Mouse (Mus musculus) limb, embryonic 13.5 days (tissue): ENCODE results near the gene Tas2r135. TPM values are rescaled to one million over a fixed set of nuclear protein-coding genes. Genes with fewer than 3 reads are reported as not detected.

Experiments used
- ATAC-seq: fragments of 200-750 bp; cut with Nextera tagmentation; 2 replicates; pipeline ENCODE4 v1.8.0; 2017; ENCODE audit warnings: low read depth, moderate number of reproducible peaks, moderate TSS enrichment; ENCODE audit not compliant: low FRiP score
- H3K27ac ChIP-seq: fragments of 300-500 bp; sonication (generic); 2 replicates; pipeline ENCODE4 v1.5.1; 2015; ENCODE audit warnings: inconsistent platforms, mild to moderate bottlenecking, moderate library complexity
- H3K27me3 ChIP-seq: fragments of 300-500 bp; sonication (generic); 2 replicates; pipeline ENCODE4 v1.6.1; 2015; ENCODE audit warnings: mild to moderate bottlenecking, inconsistent platforms
- H3K36me3 ChIP-seq: fragments of 300-500 bp; sonication (generic); 2 replicates; pipeline ENCODE4 v1.6.1; 2015; ENCODE audit warnings: inconsistent platforms, mild to moderate bottlenecking, moderate library complexity
- H3K4me1 ChIP-seq: fragments of 300-500 bp; sonication (generic); 2 replicates; pipeline ENCODE4 v1.6.1; 2015; ENCODE audit warnings: inconsistent platforms
- H3K4me2 ChIP-seq: fragments of 300-500 bp; sonication (generic); replicated peaks from 2 replicates; pipeline ENCODE4 v1.6.1; 2015; ENCODE audit warnings: inconsistent platforms, mild to moderate bottlenecking, moderate library complexity
- H3K4me3 ChIP-seq: fragments of 300-500 bp; sonication (generic); 2 replicates; pipeline ENCODE4 v1.5.1; 2015; ENCODE audit warnings: moderate library complexity, mild to moderate bottlenecking, inconsistent platforms
- H3K9ac ChIP-seq: fragments of 300-500 bp; sonication (generic); 2 replicates; pipeline ENCODE4 v1.6.1; 2015; ENCODE audit warnings: mild to moderate bottlenecking, inconsistent platforms
- H3K9me3 ChIP-seq: fragments of 300-500 bp; sonication (generic); 2 replicates; pipeline ENCODE4 v1.6.1; 2016; ENCODE audit warnings: inconsistent platforms
- WGBS: fragments of 180-500 bp; shearing (Covaris S2); methylation state at CpG from one replicate; pipeline ENCODE4 v1.1.7; 2015; 5-methylcytosine and 5-hydroxymethylcytosine counted together
- polyA plus RNA-seq: library from polyadenylated mRNA; unstranded; fragments of >200 nt; fragmentation: Nextera tagmentation; extraction: Ambion mirVana; gene quantifications from 2 replicates; pipeline ENCODE4 v1.2.1, GENCODE M21; 2015

Gene Tas2r135
- polyA plus RNA-seq, 1 experiment from 2014 or later: not detected

- Histone ChIP-seq H3K4me3 (no peak overlapping the region), H3K27ac (no peak overlapping the region), H3K36me3 (peaks cover 34% of the 10 kb centered on the region), H3K9me3 (no peaks in the 10 kb centered on the region), H3K9ac (no peak overlapping the region), H3K4me1 (0 out of 2 replicates have a peak, but pooled peaks cover 2% of the 10 kb centered on the region), H3K27me3 (no peaks in the 10 kb centered on the region), H3K4me2 (no peak overlapping the region)
- 84% methylated on average over 4 of the region's 4 CpGs for WGBS
- no peak for ATAC-seq
Measured at GRCm38 (mm10) chr6:42364066-42364465, 41.2 kb upstream of the Tas2r135 start.

- Histone ChIP-seq H3K36me3 (peaks cover 29% of the 10 kb centered on the region), H3K27me3 (no peaks in the 10 kb centered on the region), H3K4me3 (no peak overlapping the region), H3K27ac (no peak overlapping the region), H3K4me1 (no peaks in the 10 kb centered on the region), H3K4me2 (no peak overlapping the region), H3K9ac (no peak overlapping the region), H3K9me3 (no peaks in the 10 kb centered on the region)
- 88% methylated on average over 15 of the region's 15 CpGs for WGBS
- no peak for ATAC-seq
Measured at GRCm38 (mm10) chr6:42364607-42365006, 40.6 kb upstream of the Tas2r135 start.

GRCm38 (mm10) chr6:42365215-42365614 lies 40.0 kb upstream of the Tas2r135 start:
- Histone ChIP-seq H3K27ac (no peak overlapping the region), H3K4me3 (no peak overlapping the region), H3K4me1 (no peaks in the 10 kb centered on the region), H3K9ac (no peak overlapping the region), H3K27me3 (no peaks in the 10 kb centered on the region), H3K9me3 (no peaks in the 10 kb centered on the region), H3K36me3 (peaks cover 23% of the 10 kb centered on the region), H3K4me2 (no peak overlapping the region)
- 95% methylated on average over 6 of the region's 6 CpGs for WGBS
- ATAC-seq: no peak

GRCm38 (mm10) chr6:42369870-42370269 lies 35.4 kb upstream of the Tas2r135 start:
- no peak overlapping the region for H3K4me3 ChIP-seq
- H3K9me3 ChIP-seq: no peaks in the 10 kb centered on the region
- no peak for ATAC-seq
- H3K27ac ChIP-seq: no peak overlapping the region
- no peak overlapping the region for H3K9ac ChIP-seq
- WGBS: 12% methylated on average over 3 of the region's 3 CpGs
- H3K36me3 ChIP-seq: peaks cover 3% of the 10 kb centered on the region; the same call in 1 of the 2 replicates
- H3K27me3 ChIP-seq: no peaks in the 10 kb centered on the region
- H3K4me1 ChIP-seq: peaks cover 21% of the 10 kb centered on the region
- H3K4me2 ChIP-seq: no peak overlapping the region

DNA sequence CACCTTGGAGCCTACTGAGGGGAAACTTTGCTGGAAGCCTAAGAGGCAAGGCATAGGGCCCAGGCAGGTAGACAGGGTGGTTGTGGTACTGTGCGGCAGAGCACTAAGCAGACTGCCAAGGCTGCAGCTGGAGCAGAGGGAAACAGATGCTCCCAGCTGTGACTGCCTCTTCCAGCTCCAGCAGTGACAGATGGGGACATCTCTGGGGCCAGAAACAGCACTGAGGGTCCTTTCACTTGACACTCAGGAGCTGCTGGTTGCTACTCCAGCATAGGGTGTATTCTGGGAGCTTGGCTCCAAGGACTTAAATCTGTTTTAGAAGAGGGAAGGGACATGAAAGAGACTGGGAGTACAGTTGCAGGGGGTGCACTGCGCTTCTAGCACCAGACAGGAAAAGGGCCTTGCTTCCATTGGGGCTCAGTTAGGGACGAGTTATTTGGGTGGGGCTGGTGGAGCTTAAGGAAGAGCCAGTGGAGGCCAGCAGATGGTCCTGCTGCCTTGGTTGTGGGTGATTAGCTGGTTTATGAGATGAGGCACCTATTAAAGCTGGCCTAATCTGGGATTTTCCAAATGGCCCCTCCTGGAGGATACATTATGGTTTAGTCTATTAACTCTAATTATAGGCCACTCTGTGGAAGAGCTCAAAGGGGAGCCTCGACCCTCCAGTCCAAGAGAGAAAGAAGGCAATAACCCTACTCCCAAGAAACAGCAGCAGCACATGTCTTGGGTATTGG lies 34.4 kb upstream of the Tas2r135 start:
- ATAC-seq: no peak
- H3K9ac ChIP-seq: no peak overlapping the region
- no peak overlapping the region for H3K4me3 ChIP-seq
- no peaks in the 10 kb centered on the region for H3K27me3 ChIP-seq
- peaks cover under 1% of the 10 kb centered on the region; the same call in 1 of the 2 replicates for H3K36me3 ChIP-seq
- no peak overlapping the region for H3K4me2 ChIP-seq
- H3K4me1 ChIP-seq: peaks cover 21% of the 10 kb centered on the region
- WGBS: 24% methylated on average over 4 of the region's 4 CpGs
- H3K9me3 ChIP-seq: no peaks in the 10 kb centered on the region
- H3K27ac ChIP-seq: no peak overlapping the region

DNA sequence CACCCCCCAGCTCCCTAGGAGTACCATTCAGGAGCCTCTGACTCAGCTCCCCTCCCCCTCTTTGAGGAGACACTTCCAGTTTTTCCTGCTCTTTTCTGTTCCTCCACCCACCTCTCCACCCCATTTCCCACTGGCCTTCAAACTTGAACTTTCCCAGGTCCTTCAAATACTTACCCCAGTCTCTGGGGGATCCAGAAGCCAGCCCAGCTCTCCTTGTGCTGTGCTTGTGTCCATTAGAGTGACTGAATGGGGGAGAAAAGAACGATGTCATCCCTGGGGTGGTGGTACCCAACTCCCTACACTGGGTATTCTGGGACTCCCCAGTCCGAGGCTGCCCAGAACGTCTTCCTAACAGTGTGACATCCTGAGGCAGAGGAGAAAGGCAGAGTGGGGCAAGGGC lies 33.2 kb upstream of the Tas2r135 start:
- no peaks in the 10 kb centered on the region for H3K9me3 ChIP-seq
- H3K36me3 ChIP-seq: no peaks in the 10 kb centered on the region
- no peak for ATAC-seq
- WGBS: 13% methylated on average over 3 of the region's 3 CpGs
- 0 out of 2 replicates have a peak overlapping the region, but pooled peaks have one; percentile 72 for H3K9ac ChIP-seq
- H3K4me1 ChIP-seq: peaks cover 21% of the 10 kb centered on the region
- H3K4me3 ChIP-seq: peak overlapping the region; percentile 62
- peak overlapping the region; percentile 94 for H3K4me2 ChIP-seq
- no peaks in the 10 kb centered on the region for H3K27me3 ChIP-seq
- no peak overlapping the region for H3K27ac ChIP-seq

DNA sequence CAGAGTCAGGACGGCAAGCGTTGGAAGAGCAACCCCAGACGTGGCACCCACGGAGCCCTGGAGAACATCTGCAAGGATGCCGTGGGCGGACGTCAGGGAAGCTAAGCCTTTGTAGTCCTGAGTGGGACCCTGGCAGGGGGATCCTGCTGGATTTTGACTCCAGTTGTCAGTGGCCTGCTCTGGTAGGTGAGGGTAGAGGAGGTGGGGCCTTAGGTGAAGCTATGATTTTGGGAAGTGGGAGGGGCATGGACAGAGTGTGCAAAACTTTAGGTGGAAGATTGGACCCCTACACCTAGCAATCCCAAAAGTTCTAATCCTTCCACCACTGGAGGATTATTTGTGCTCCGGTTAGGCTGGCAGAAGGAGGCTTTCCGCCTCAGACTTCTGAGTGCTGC lies 32.8 kb upstream of the Tas2r135 start:
- Histone ChIP-seq H3K9me3 (no peaks in the 10 kb centered on the region), H3K4me3 (peak overlapping the region; percentile 62), H3K27ac (0 out of 2 replicates have a peak overlapping the region, but pooled peaks have one; percentile 48), H3K4me2 (peak overlapping the region; percentile 94), H3K27me3 (no peaks in the 10 kb centered on the region), H3K36me3 (no peaks in the 10 kb centered on the region), H3K9ac (peak overlapping the region; percentile 72; the same call in 1 of the 2 replicates), H3K4me1 (peaks cover 21% of the 10 kb centered on the region)
- WGBS: 14% methylated on average over 9 of the region's 9 CpGs
- ATAC-seq: peak; percentile 48

DNA sequence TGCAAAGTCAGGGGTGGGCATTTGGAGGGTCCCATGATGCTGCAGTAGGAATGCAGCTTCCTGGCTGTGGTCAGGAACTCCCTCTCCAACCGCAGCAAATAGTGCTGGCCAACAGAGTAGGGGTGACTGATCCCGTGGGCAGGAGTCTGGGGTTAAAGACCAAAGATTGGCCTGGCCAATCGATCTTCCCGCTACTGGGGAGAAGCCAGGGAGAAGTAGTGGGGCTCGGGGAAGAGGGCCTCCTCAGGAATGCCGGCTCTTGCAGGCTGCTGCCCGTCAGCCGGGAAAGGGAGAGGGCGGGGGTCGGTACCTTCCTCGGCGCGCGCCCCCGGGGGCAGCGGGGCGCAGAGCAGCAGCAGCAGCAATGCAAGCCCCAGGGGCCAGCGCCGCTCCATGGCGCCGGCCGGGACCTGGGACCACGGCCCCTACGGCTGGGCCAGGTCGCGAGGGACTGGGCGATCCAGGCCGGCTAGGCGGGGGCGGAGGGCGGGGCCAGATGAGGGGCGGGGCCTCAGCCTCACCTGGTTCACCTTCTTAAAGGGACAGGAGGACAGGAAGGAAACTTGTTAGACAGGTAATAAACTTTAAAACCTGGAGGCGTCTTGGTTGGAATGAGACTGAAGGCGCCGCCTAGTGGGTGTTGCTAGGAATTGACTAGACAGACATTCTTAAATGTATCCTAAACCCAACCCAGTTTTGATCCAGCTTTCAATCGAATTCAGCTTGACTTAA lies 32.3 kb upstream of the Tas2r135 start, which contains the start of gene Epha1:
TSS of gene Epha1 (minus strand) at position 453 of the 732 bp plus-strand sequence.
- Histone ChIP-seq H3K27me3 (no peaks in the 10 kb centered on the region), H3K4me2 (peak within 1 kb of the TSS; percentile 94), H3K36me3 (no peaks in the 10 kb centered on the region), H3K9me3 (no peaks in the 10 kb centered on the region), H3K4me3 (peak within 1 kb of the TSS; percentile 62), H3K27ac (peak within 1 kb of the TSS; percentile 48; the same call in 1 of the 2 replicates), H3K9ac (peak within 1 kb of the TSS; percentile 72), H3K4me1 (peaks cover 21% of the 10 kb centered on the region)
- WGBS: under 1% methylated on average over 32 of the region's 36 CpGs
- peak; percentile 57 for ATAC-seq

GRCm38 (mm10) chr6:42373669-42374430 lies 31.4 kb upstream of the Tas2r135 start:
- H3K4me1 ChIP-seq: peaks cover 21% of the 10 kb centered on the region

DNA sequence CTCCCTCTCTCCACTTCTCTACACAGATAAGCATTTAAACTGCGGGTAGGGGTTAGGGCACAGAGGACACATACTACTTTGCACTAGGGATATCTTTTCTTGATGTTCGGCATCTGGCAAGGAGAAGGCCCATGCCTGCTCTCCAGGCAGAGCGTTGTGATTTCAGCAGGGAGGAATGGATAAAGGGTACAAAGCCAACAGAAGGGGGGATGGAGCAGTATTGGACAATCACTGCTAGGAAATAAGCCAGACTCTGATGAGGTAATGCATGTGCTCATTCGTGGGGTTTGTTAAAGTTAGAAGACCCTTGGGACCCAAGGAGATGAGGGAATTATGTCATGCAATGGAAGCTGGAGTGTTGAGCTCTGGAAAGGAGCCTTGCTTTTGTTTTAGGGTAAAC lies 30.5 kb upstream of the Tas2r135 start:
- 60% methylated on average over 4 of the region's 4 CpGs for WGBS
- Histone ChIP-seq H3K4me3 (no peak overlapping the region), H3K9me3 (no peaks in the 10 kb centered on the region), H3K27ac (no peak overlapping the region), H3K27me3 (no peaks in the 10 kb centered on the region), H3K36me3 (no peaks in the 10 kb centered on the region), H3K9ac (no peak overlapping the region), H3K4me2 (no peak overlapping the region), H3K4me1 (peaks cover 21% of the 10 kb centered on the region)
- ATAC-seq: no peak

More at GRCm38 (mm10) chr6:42373669-42374430, 31.4 kb upstream of the Tas2r135 start:
- Histone ChIP-seq H3K4me3 (peak overlapping the region; percentile 62), H3K9ac (peak overlapping the region; percentile 72), H3K4me2 (peak overlapping the region; percentile 94), H3K27ac (no peak overlapping the region), H3K27me3 (no peaks in the 10 kb centered on the region), H3K9me3 (no peaks in the 10 kb centered on the region), H3K36me3 (no peaks in the 10 kb centered on the region)
- WGBS: 37% methylated on average over 7 of the region's 7 CpGs
- 0 out of 2 replicates have a peak, but pooled peaks have one; percentile 2 for ATAC-seq

DNA sequence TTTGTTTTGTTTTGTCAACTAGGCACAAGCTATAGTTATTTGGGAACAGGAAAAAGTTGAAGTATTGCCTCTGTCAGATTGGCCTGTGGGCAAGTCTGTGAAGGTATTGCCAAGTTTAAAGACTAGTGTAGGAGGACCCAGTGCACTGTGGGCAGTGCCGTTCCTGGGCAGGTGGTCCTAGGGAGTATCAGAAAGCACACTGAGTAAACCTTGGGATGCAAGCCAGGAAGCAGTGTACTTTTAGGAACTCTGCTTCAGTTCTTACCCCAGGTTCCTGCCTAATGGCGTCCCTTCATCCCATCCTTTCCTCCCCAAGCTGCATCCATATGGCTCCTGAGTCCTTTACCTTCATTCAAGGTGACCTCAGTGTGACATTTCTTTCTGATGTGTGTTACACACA lies 30.1 kb upstream of the Tas2r135 start:
- WGBS: 78% methylated on average over 2 of the region's 2 CpGs
- no peak for ATAC-seq
- no peaks in the 10 kb centered on the region for H3K27me3 ChIP-seq

More for the DNA sequence above, 30.1 kb upstream of the Tas2r135 start:
- Histone ChIP-seq H3K27ac (no peak overlapping the region), H3K4me3 (no peak overlapping the region), H3K4me2 (no peak overlapping the region), H3K9me3 (no peaks in the 10 kb centered on the region), H3K4me1 (peaks cover 21% of the 10 kb centered on the region), H3K9ac (no peak overlapping the region), H3K36me3 (no peaks in the 10 kb centered on the region)
